Mouse (Mus musculus): ENCODE measurements at regions not wholly inside any gene's neighbourhood (a gene's known extent, or its start where the extent isn't known, plus 50 kb on each side); places are given as distances from the start of the nearest gene placed in this dataset.

DNA sequence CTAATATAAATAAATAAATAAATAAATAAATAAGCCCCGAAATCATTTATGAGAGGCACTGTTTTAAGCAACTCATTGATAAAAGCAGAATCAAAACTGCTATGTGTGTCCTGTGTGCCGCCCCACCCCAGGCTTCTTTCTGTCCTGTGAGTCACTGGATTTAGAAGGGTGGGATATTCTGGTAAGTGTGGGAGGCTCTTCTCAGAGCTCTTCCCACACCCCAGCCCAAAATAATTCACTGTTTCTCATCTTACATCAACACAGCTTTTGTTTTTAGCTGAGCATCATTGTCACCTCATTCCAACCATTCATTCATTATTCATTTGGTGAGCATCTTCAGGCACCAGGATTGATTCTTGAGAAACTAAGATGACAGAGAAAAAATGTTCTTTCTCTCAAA, 118.4 kb downstream of the Barx2 start:
- no peaks in the 10 kb centered on the region for H3K36me3 ChIP-seq (ENCODE audit: control insufficient read depth, insufficient read depth, low read length)
- H3K9me3 ChIP-seq (replicated peaks; ENCODE audit: control insufficient read depth, low read length), result no peaks in the 10 kb centered on the region
- WGBS, result 81% methylated on average over 2 of the region's 2 CpGs
- no peak overlapping the region for H3K4me2 ChIP-seq (ENCODE audit: low read depth, low read length)
- no peak overlapping the region for H3K27ac ChIP-seq (ENCODE audit: low read length)
- H3K9ac ChIP-seq (ENCODE audit: low read length), result no peak overlapping the region
- no peaks in the 10 kb centered on the region for H3K27me3 ChIP-seq (ENCODE audit: control insufficient read depth, insufficient read depth, low read length)
- ATAC-seq (ENCODE audit: insufficient read depth, low FRiP score), result no peak
- H3K4me3 ChIP-seq (replicated peaks; ENCODE audit: low read length), result no peak overlapping the region
- H3K4me1 ChIP-seq (ENCODE audit: control insufficient read depth, insufficient read depth, low read length), result no peaks in the 10 kb centered on the region

DNA sequence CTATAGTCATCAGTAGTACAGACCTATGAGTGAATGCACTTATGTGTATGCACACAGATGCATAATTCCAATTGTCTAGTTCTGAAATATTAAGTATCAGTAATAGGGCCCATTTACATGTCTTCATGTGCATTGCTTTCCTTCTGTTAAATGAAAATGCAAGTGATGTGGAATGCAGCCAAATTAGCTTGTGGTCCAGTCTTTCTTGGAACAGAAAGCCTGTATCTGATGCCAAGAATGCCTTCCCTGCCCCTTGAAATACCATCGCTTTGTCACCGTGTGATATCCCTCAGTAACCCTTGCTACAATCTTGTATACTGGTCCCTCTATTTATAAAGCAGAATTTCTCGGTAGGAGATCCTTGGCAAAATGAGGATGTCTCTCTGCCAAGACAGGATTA, 137.3 kb downstream of the Barx2 start:
- WGBS, result 81% methylated on average over 3 of the region's 3 CpGs
- no peak overlapping the region for H3K4me2 ChIP-seq (ENCODE audit: low read depth, low read length)
- no peak for ATAC-seq (ENCODE audit: insufficient read depth, low FRiP score)
- H3K4me3 ChIP-seq (replicated peaks; ENCODE audit: low read length), result no peak overlapping the region
- H3K36me3 ChIP-seq (ENCODE audit: control insufficient read depth, insufficient read depth, low read length), result no peaks in the 10 kb centered on the region
- H3K27ac ChIP-seq (ENCODE audit: low read length), result no peak overlapping the region
- H3K4me1 ChIP-seq (ENCODE audit: control insufficient read depth, insufficient read depth, low read length), result no peaks in the 10 kb centered on the region
- H3K9me3 ChIP-seq (replicated peaks; ENCODE audit: control insufficient read depth, low read length), result no peaks in the 10 kb centered on the region
- no peaks in the 10 kb centered on the region for H3K27me3 ChIP-seq (ENCODE audit: control insufficient read depth, insufficient read depth, low read length)
- H3K9ac ChIP-seq (ENCODE audit: low read length), result no peak overlapping the region

DNA sequence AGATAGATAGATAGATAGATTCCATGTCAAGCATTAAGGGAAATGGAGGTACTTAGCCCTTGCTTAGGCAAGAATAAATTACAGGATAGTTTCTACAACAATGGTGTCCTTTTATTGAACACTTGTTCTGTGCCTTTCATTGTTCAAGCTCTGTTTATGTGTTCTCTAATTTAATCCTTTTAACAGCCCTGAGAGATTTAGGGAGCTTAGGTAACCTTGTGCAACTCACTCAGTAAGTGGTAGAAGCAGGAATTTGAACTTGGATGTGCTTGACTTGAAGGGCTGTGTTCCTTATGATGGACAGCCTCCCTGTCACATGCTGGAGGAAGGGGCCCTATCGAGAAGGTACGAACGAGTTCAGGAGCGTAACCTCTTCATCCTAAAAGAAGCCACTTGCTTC, 147.9 kb downstream of the Barx2 start:
- Histone ChIP-seq H3K4me3 (replicated peaks; ENCODE audit: low read length) (no peak overlapping the region), H3K36me3 (ENCODE audit: control insufficient read depth, insufficient read depth, low read length) (no peaks in the 10 kb centered on the region), H3K4me2 (ENCODE audit: low read depth, low read length) (no peak overlapping the region), H3K9me3 (replicated peaks; ENCODE audit: control insufficient read depth, low read length) (no peaks in the 10 kb centered on the region), H3K9ac (ENCODE audit: low read length) (no peak overlapping the region), H3K4me1 (ENCODE audit: control insufficient read depth, insufficient read depth, low read length) (no peaks in the 10 kb centered on the region), H3K27ac (ENCODE audit: low read length) (no peak overlapping the region), H3K27me3 (ENCODE audit: control insufficient read depth, insufficient read depth, low read length) (no peaks in the 10 kb centered on the region)
- no peak for ATAC-seq (ENCODE audit: insufficient read depth, low FRiP score)
- WGBS, result 77% methylated on average over 4 of the region's 4 CpGs

- Histone ChIP-seq H3K4me1 (ENCODE audit: control insufficient read depth, insufficient read depth, low read length) (no peaks in the 10 kb centered on the region), H3K4me2 (ENCODE audit: low read depth, low read length) (no peak overlapping the region), H3K36me3 (ENCODE audit: control insufficient read depth, insufficient read depth, low read length) (no peaks in the 10 kb centered on the region), H3K27me3 (ENCODE audit: control insufficient read depth, insufficient read depth, low read length) (no peaks in the 10 kb centered on the region), H3K9ac (ENCODE audit: low read length) (no peak overlapping the region), H3K9me3 (replicated peaks; ENCODE audit: control insufficient read depth, low read length) (no peaks in the 10 kb centered on the region), H3K27ac (ENCODE audit: low read length) (no peak overlapping the region), H3K4me3 (replicated peaks; ENCODE audit: low read length) (no peak overlapping the region)
- 60% methylated on average over 6 of the region's 6 CpGs for WGBS
- ATAC-seq (ENCODE audit: insufficient read depth, low FRiP score), result no peak; the same call in 1 of the 2 replicates
Measured at GRCm38 (mm10) chr9:31757894-31758561, 155.2 kb downstream of the Barx2 start.

GRCm38 (mm10) chr9:31730443-31730842, 182.8 kb downstream of the Barx2 start:
- H3K9me3 ChIP-seq (replicated peaks; ENCODE audit: control insufficient read depth, low read length), result no peaks in the 10 kb centered on the region
- H3K4me1 ChIP-seq (ENCODE audit: control insufficient read depth, insufficient read depth, low read length), result no peaks in the 10 kb centered on the region
- no peak overlapping the region for H3K4me3 ChIP-seq (replicated peaks; ENCODE audit: low read length)
- H3K27ac ChIP-seq (ENCODE audit: low read length), result no peak overlapping the region
- no peak for ATAC-seq (ENCODE audit: insufficient read depth, low FRiP score)
- H3K36me3 ChIP-seq (ENCODE audit: control insufficient read depth, insufficient read depth, low read length), result no peaks in the 10 kb centered on the region
- H3K27me3 ChIP-seq (ENCODE audit: control insufficient read depth, insufficient read depth, low read length), result no peaks in the 10 kb centered on the region
- no peak overlapping the region for H3K4me2 ChIP-seq (ENCODE audit: low read depth, low read length)
- H3K9ac ChIP-seq (ENCODE audit: low read length), result no peak overlapping the region

- Histone ChIP-seq H3K36me3 (ENCODE audit: control insufficient read depth, insufficient read depth, low read length) (no peaks in the 10 kb centered on the region), H3K9me3 (replicated peaks; ENCODE audit: control insufficient read depth, low read length) (no peaks in the 10 kb centered on the region), H3K4me1 (ENCODE audit: control insufficient read depth, insufficient read depth, low read length) (no peaks in the 10 kb centered on the region), H3K27me3 (ENCODE audit: control insufficient read depth, insufficient read depth, low read length) (no peaks in the 10 kb centered on the region), H3K4me3 (replicated peaks; ENCODE audit: low read length) (no peak overlapping the region), H3K4me2 (ENCODE audit: low read depth, low read length) (no peak overlapping the region), H3K27ac (ENCODE audit: low read length) (no peak overlapping the region), H3K9ac (ENCODE audit: low read length) (no peak overlapping the region)
- no peak for ATAC-seq (ENCODE audit: insufficient read depth, low FRiP score)
- 60% methylated on average over 6 of the region's 6 CpGs for WGBS
Measured at GRCm38 (mm10) chr9:31719309-31719708, 194.0 kb downstream of the Barx2 start.

DNA sequence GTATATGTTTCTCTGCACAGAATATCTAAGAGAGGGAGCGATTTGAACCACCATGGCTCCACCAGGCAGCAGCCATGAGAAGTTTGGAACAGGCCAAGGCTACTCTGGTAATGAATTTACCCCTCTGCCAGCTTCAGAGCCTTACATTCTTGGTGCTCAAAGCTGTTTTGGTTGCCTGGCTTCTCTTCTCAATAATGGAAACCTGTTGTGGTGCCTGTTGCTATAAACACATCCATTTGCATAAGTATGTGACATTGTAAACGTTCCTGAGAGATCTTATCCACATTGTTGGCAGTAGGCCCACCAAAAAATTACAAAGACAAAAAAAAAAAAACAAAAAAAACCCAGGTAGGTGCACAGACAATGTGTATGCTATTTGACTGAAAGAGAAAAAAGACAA, 203.2 kb downstream of the Barx2 start:
- Histone ChIP-seq H3K27ac (ENCODE audit: low read length) (no peak overlapping the region), H3K27me3 (ENCODE audit: control insufficient read depth, insufficient read depth, low read length) (no peaks in the 10 kb centered on the region), H3K36me3 (ENCODE audit: control insufficient read depth, insufficient read depth, low read length) (no peaks in the 10 kb centered on the region), H3K4me1 (ENCODE audit: control insufficient read depth, insufficient read depth, low read length) (no peaks in the 10 kb centered on the region), H3K4me3 (replicated peaks; ENCODE audit: low read length) (no peak overlapping the region), H3K9ac (ENCODE audit: low read length) (no peak overlapping the region), H3K9me3 (replicated peaks; ENCODE audit: control insufficient read depth, low read length) (no peaks in the 10 kb centered on the region), H3K4me2 (ENCODE audit: low read depth, low read length) (no peak overlapping the region)
- ATAC-seq (ENCODE audit: insufficient read depth, low FRiP score), result no peak
- whole genome bisulfite sequencing, result 56% methylated on average over 2 of the region's 2 CpGs

GRCm38 (mm10) chr9:31706688-31707087, 206.6 kb downstream of the Barx2 start:
- Histone ChIP-seq H3K36me3 (ENCODE audit: control insufficient read depth, insufficient read depth, low read length) (no peaks in the 10 kb centered on the region), H3K4me1 (ENCODE audit: control insufficient read depth, insufficient read depth, low read length) (no peaks in the 10 kb centered on the region), H3K27me3 (ENCODE audit: control insufficient read depth, insufficient read depth, low read length) (no peaks in the 10 kb centered on the region), H3K9ac (ENCODE audit: low read length) (no peak overlapping the region), H3K4me3 (replicated peaks; ENCODE audit: low read length) (no peak overlapping the region), H3K27ac (ENCODE audit: low read length) (no peak overlapping the region), H3K4me2 (ENCODE audit: low read depth, low read length) (no peak overlapping the region), H3K9me3 (replicated peaks; ENCODE audit: control insufficient read depth, low read length) (no peaks in the 10 kb centered on the region)
- 52% methylated on average over 6 of the region's 7 CpGs for WGBS
- ATAC-seq (ENCODE audit: insufficient read depth, low FRiP score), result no peak

DNA sequence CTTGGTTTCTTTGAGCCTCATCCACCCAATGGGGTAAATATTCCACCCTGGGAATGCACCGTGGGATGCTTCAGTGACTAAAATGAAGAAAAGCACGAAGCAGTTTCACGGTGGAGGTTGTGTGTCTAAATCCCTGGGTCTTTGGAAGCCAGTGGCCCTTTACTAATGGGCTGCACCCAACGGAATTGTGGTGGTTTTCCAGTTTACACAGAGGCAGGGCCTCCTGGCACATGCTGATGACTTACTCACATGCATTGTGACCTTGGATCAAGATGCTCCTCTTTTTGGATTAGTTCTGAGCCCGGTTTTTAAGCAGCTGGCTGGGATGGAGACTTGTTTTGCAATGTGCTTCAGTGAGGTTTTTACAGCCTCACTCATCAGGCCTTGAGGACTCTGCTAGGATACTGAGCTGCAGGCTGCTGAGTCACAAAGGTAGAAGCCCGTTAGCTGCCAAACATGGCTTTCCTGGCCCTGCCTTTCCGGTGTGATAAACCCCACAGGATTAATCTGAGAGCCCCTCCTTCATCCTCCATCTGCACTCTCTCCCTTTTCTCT, 222.3 kb downstream of the Barx2 start:
- Histone ChIP-seq H3K27ac (ENCODE audit: low read length) (no peak overlapping the region), H3K9ac (ENCODE audit: low read length) (no peak overlapping the region), H3K4me1 (ENCODE audit: control insufficient read depth, insufficient read depth, low read length) (peaks cover 12% of the 10 kb centered on the region), H3K4me2 (ENCODE audit: low read depth, low read length) (no peak overlapping the region), H3K4me3 (replicated peaks; ENCODE audit: low read length) (no peak overlapping the region), H3K27me3 (ENCODE audit: control insufficient read depth, insufficient read depth, low read length) (no peaks in the 10 kb centered on the region), H3K9me3 (replicated peaks; ENCODE audit: control insufficient read depth, low read length) (no peaks in the 10 kb centered on the region), H3K36me3 (ENCODE audit: control insufficient read depth, insufficient read depth, low read length) (no peaks in the 10 kb centered on the region)
- no peak for ATAC-seq (ENCODE audit: insufficient read depth, low FRiP score)
- 70% methylated on average over 7 of the region's 7 CpGs for WGBS
